Mouse (Mus musculus) 416B (cell line): ENCODE data around the gene Ckm.
A peak's percentile ranks its signal among the peaks of the same experiment; 100 is the strongest.

Experiments used
- DNase-seq: peaks from one replicate; pipeline ENCODE4 v3.0.0; 2011; ENCODE audit warnings: low read depth

Ckm gene

DNA sequence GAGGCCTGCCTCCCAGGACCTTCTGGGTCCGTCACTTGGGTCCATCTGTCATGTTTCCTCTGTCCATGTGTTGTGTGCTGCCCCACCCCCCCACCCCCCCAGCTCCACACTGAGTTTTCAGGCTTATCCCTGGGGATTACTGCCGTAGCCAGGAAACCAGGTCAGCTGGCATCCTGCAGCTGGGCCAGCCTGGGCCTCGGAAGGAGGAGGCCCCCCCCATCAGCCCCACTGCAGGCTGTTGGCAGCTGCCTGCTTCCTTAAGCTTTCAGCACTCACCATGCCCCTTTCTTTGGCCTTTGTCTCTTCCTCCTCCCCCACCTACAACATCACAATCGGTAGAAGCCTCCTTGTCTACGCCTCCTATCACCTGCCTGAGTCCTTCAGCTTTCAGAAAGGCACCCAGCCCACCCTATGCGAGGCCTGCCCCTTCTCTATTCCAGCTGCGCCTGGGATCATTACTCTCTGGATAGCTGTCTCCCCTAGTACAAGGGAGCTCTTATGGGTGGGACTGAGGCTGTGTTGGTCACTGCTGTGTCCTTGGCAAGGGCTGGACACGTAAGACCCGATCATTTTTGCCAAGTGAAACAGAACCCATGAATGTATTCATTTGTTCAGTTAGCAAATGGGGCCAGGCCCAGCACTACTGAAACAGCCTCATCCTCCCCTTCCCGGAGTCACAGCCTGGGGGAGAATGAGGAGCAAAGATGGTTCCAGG is 15.7 kb upstream of the Ckm start:
- no peak for DNase-seq

GRCm38 (mm10) chr7:19394484-19394883 is 10.1 kb upstream of the Ckm start:
- no peak for DNase-seq

DNA sequence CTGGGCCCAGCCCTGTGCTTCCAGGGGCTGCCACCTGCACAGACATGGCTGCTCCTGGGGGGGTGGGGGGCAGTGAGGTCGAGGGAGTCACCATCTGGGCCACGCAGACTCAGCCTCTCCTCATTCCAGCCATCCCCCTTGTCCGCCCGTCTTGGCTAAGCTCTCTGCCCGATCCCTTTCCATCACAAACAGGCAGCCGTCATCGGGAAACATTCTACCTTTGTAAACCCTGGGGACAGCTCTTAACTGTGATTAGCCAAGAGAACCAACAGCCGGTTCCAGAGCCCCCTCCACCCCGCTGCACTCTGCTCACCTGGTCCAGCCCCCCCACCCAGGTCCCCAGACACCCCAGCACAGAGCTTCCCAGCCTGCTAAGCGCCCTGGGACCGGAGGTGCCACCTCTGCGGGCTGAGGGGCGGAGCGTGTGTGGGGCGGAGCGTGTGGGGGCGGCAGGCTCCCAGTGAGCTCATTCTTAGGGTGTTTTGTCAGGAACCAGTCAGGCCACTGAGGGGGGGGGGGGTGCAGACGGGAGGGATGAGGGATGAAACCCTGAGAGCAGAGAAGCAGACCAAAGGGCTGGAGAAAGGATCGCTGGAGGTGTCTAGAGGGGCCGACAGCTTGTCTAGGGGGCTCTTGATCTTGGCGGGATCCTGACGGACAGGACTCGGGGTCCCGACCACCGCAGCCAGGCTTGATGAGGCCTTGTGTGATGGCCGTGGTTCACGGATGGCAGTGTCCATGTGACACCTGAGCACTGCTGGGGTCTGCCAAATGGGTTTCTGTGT is 4.9 kb upstream of the Ckm start:
- DNase-seq = no peak

- DNase-seq = no peak
Observed at GRCm38 (mm10) chr7:19400946-19401345, 3.6 kb upstream of the Ckm start.

DNA sequence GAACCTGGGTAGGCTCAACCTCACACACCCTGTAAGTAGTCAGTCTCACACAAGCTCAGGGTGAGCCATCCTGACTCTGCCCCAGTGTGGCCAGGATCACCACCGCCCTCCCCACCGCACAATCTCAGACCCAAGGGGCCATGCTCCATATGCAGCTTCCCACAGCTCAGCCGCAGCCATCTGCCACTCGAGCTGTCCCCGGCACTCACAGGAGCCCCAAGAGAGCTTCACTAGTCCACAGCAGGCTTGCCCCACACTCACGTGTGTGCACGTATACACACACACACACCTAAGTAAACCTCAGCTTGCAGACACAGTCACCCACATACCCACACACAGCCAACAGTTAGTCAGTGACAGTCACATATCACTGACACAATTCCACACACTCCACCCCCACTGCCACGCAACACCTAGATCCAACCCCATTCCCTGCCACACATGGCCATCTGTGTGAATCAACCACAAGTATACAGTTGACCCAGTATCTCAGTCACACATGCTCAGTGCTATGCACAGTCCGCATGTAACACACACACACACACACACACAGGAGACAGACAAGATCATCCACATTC is 2.0 kb upstream of the Ckm start:
- DNase-seq = no peak

DNA sequence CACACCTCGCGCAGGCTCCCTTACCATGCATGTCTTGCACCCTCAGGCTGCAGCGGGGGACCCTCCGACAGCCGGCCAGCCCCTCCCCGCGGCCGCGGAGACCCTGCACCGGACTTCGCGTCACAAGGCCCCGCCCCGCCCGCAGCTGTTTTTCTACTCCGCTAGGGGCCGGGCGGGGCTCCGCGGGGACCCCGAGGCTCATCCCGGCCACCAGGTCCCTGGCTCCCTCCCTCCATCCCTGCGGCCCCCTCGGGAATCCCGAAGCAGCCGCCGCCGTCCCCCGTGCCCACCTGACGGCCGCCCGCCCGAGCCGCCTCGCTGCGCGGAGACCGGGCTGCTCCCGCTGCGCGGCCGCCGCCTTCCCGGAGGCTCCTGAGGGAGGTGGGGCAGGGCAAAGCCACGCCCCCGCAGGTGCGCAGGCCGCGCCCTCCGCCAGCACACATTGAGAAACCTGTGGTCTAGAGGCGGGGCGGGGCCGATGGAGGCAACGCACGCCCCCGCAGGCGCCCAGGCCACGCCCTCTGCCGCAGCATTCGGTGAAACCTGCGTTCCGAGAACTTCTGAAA is 762 bp upstream of the Ckm start, which contains the start of gene Klc3:
Gene Klc3 (minus strand): TSS at position 374 of the 566 bp plus-strand sequence.
- DNase-seq = no peak

DNA sequence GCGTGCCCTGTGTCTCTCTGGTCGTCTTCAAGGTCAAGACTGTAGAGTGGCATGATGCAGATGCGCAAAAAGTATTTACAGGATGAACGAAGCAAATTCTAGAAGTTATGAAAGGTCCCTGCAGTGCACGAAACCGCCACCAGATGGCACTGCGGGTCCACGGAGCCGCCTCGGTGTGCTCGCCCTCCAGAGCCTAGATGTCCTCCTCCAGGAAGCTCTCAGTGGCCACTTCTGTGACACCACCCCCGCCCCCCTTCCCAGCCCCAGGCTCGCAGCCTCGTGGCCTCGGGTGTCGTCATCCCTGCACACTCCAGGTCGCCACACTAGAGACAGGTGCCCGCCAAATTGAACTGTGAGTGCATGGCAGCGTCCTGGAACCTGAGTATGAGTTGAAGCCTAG is 841 bp downstream of the Ckm start:
- peak; percentile 89 for DNase-seq

DNA sequence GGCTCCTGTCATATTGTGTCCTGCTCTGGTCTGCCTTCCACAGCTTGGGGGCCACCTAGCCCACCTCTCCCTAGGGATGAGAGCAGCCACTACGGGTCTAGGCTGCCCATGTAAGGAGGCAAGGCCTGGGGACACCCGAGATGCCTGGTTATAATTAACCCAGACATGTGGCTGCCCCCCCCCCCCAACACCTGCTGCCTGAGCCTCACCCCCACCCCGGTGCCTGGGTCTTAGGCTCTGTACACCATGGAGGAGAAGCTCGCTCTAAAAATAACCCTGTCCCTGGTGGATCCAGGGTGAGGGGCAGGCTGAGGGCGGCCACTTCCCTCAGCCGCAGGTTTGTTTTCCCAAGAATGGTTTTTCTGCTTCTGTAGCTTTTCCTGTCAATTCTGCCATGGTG is 5.2 kb downstream of the Ckm start:
- DNase-seq = no peak

GRCm38 (mm10) chr7:19410766-19411344 is 6.3 kb downstream of the Ckm start:
- no peak for DNase-seq

DNA sequence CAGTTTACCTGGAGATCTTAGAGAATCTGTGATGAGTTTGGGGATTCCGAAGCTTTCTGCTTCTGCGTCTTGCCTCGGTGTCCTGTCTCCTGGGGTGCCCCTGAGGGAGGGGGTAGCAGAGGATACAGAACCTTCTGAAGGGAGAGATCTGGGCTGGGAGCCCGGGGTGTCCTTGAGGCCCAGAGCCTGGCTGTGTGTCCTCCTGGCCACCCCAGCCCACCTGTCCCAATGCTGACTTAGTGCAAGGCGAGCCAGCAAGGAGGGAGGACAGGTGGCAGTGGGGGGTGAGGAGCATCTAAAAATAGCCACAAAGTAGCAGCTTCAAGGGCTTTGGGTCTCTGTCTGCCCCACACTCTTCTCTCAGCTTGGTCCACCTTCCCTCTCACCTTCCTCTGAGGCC is 7.2 kb downstream of the Ckm start:
- DNase-seq = no peak

DNA sequence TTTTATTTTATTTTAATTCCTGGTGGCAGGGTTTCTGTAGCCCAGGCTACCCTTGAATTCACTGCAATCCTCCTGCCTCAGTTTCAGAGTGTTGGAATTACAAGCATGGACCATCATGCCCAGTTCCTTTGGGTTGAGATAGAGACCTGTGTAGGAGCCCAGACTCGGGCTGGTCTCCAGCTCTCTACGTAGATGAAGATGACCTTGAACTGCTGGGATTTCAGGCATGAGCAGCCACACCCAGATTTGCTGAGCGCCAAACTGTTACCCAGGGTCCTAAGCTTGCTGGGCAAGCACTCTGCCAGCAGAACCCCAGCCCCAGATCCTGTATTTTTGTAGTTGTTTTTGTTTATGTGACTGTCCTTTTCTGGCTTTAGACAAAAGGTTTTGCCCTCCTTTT is 8.9 kb downstream of the Ckm start:
- DNase-seq = no peak

DNA sequence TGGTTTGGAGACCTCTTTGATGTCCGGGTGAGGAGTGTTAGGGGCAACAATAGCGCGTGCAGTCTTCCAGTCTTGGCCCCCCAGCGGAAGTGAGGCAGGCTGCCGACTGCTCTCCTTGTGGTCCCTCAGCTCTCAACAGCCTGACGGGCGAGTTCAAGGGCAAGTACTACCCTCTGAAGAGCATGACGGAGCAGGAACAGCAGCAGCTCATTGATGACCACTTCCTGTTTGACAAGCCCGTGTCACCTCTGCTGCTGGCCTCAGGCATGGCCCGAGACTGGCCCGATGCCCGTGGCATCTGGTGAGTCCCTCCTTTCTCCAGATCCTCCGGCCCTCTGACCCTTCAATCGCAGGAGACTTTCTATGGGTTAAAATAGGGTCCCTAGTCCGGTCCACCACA is 12.0 kb downstream of the Ckm start:
- DNase-seq = peak; percentile 73

GRCm38 (mm10) chr7:19420121-19420520 is 15.5 kb downstream of the Ckm start:
- DNase-seq = no peak

GRCm38 (mm10) chr7:19420821-19421636 is 16.5 kb downstream of the Ckm start:
- DNase-seq = no peak

DNA sequence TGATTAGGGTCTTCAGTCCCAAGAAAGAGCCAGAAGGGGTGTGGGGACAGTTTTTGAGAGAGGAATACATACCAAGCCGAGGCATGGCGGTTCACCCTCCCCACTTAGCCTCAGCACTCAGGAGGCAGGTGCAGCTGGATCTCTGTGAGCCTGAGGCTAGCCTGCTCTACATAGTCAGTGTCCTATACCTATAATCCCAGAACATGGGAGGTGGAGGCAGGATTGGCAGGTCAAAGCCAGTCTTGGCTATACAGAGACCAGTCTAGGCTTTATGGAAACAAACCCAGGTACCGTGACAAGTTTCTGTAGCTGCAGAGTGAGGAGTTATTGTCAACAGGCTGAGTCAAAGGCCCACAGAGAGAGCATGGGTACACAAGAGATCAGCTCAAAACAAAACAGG is 18.5 kb downstream of the Ckm start:
- DNase-seq = no peak

- DNase-seq = no peak
Observed at GRCm38 (mm10) chr7:19424051-19424450, 19.5 kb downstream of the Ckm start.

DNA sequence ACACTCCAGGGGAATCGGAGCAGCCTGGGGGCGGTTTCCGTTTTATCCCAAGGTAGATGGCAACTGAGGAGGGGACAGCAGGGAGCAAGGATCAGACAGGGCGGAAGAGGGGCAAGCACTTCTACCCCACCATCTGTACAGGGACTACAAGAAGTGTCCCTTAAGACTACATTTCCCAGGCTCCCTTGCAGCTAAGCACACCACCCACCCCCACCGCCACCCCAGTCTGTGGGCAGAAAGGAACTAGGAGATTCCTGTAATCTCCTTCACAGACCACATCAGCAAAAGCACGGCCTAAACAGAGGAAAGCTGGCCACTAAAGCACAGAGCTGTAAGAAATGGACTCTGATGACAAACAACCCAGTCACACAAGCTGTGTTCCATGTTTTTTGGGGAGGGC is 21.8 kb downstream of the Ckm start:
- no peak for DNase-seq

- no peak for DNase-seq
Observed at GRCm38 (mm10) chr7:19426888-19427287, 22.3 kb downstream of the Ckm start.

- no peak for DNase-seq
Observed at GRCm38 (mm10) chr7:19427999-19428650, 23.5 kb downstream of the Ckm start.

DNA sequence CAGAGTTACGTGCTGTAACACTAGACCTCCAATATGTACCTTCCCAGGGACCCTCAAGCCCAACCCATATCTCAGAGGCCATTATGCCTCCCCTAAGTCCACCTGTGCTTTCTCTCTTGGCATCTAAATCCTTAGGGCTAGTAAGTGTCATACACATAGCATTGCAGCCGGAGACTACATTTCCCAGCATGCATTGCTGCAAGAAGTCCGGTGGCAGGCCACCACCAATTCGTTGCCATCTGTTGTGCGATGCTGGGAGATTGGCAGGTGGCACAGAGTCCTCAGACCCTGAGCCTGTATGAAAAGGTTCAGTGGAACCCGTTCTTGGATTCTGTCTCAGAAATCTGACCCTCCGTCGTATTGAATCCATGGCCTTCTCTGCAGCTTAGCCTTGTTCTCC is 25.1 kb downstream of the Ckm start:
- DNase-seq = no peak

DNA sequence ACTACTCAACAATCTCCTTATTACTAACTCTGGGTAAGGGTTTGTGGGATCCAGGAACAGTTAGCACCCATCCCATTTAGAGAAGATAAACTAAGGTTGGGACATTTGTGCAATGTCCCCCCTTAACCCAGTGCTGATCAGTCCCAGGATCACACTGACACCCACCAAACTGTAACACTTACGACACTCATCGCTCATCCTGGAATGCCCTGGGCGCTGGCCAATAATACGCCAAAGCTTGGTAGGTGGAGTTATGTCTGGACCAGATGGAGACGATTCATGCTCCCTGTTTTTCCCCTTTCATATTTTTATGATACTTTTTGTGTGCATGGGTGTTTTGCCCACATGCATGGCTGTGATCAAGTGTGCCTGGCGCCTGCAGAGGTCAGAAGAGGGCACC is 25.8 kb downstream of the Ckm start:
- DNase-seq = no peak
